Mouse (Mus musculus) thymus, postnatal 36 days (tissue): Measurements from ENCODE around the gene Robo4.
A peak's percentile ranks its signal among the peaks of the same experiment; 100 is the strongest.

ENCODE experiments used
- DNase-seq, 2 experiments: peaks; one replicate each; pipeline ENCODE4 v3.0.0; 2022; ENCODE audit warnings: mixed read lengths in 2 of 2

The Robo4 gene

DNA sequence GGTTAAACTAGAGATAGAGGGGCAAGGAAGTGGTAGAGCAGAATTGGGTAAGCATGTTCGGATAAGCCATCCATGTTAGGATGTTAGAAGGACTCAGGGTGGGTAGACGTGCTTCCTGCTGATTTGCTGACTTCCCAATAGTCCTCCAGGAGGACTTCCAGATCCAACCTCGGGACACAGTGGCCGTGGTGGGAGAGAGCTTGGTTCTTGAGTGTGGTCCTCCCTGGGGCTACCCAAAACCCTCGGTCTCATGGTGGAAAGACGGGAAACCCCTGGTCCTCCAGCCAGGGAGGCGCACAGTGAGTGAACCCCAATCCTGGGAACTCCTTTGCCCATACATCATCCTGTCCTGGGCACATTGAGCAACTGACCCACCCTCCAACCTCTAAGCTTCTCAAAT, 1.3 kb downstream of the Robo4 start:
- no peak for DNase-seq

DNA sequence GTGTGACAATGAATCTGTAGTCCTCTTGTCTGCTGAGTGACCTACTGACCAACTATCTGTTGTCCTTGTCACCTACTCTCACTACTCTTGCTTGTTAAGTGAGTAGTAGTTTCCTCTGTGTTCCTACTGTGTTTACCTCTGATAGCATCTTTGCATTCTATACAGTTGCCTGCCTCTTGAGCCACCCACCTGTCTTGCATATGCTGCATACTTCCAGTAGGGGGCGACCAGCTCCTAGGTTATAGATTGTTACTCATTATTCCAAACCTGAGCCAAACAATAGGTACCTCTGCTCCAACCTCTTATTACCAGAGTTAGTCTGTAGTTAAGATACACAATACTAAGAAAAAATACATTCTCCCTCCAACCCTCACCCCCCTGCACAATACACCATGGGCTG, 4.7 kb downstream of the Robo4 start:
- no peak for DNase-seq

DNA sequence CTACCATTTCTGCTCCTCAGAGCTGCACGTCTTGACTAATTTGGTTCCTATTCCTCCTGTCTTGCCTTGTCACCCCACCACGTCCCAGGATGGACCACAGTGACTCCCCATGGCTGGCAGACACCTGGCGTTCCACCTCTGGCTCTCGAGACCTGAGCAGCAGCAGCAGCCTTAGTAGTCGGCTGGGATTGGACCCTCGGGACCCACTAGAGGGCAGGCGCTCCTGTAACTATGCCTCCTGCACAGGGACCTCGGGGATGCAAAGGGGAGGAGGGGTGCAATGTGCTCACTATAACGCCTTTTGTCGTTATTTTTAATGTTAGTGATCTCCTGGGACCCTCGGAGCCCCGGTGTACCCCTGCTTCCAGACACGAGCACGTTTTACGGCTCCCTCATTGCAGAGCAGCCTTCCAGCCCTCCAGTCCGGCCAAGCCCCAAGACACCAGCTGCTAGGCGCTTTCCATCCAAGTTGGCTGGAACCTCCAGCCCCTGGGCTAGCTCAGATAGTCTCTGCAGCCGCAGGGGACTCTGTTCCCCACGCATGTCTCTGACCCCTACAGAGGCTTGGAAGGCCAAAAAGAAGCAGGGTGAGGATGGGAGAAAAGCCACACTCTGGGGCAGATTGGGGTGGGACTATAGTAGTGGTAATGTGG, 6.3 kb downstream of the Robo4 start:
- no peak for DNase-seq

DNA sequence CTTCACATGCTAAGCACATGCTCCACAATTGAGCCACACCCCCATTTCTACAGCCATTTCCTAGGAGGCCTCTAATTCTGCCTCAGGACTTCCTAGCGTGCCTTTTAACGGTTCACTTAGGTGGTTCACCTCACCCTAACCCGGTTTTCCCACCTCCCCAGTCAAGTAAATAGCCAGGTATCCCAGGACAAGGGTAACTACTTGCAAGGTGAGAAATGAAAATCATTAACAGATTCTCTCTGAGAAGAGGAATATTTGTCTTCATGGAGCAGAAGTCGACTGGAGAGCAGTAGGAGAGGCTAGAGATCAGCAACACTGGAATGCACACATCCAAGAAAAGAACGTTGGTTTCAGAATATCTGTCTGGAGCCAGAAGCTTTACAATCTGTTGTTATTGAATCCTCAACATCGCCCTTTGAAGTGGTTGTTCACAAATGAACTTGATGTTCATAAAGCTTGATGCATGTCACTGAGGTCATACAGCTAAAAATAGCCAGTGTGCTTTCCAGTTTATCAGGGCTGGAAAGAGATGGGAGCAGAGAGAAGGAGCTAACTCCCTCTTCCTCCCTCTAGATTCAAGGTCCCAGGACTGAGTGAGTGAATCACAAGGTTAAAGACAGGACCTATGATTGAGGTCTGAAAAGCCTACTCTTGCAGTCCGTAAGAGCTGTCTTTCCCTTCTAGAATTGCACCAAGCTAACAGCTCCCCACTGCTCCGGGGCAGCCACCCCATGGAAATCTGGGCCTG, 8.2 kb downstream of the Robo4 start:
- no peak for DNase-seq

DNA sequence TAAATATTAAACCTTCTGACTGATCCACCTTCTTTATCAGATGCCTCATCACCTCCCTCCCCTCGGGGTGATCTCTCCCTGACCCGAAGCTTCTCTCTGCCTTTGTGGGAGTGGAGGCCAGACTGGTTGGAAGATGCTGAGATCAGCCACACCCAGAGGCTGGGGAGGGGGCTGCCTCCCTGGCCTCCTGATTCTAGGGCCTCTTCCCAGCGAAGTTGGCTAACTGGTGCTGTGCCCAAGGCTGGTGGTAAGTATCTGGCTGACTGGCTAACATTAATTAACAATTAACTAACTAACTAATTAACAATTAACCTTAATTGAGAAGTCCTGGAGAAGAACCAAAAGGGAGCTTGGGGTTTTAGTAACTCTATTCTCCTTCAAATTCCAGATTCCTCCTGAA, 11.3 kb downstream of the Robo4 start:
- DNase-seq, result no peak

DNA sequence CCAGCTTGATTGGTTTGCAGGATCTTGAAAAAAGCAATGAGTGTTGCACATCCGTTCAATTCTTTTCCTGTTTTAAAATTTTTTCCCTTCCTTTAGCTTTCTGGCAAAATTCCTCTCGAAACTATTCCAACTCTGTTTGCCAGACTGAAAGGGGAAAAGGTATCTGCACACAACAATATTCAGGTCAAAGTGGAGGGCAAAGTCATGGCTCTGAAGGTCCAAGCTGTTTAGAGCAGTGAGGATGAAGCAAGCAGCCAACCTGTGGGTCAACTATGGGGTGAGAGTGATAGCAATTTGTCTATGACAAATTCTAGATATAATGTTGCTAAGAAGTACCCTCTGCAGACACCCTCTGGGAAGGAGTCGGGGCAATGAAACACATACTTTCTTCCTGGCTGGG, 13.0 kb downstream of the Robo4 start:
- no peak for DNase-seq

DNA sequence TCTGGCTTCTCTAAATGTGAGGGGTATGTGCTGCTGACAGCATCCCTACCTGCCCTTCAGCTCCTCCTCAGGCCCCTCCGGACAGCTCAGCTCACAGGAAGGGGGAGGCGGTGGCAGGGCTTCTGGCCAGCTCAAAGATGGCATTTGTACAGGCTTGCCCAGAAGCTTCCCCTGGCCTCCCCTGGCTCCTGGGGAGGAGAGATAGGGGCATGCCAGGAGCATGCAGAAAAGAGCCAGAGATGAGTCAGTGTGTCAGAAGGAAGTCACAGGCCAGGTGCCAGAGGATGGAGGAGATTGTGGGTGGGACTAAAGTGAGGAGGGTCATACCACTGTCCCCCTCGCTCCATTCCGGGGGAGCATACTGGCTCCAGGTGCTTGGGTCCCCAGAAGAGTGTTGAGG, 17.1 kb downstream of the Robo4 start:
- no peak for DNase-seq

DNA sequence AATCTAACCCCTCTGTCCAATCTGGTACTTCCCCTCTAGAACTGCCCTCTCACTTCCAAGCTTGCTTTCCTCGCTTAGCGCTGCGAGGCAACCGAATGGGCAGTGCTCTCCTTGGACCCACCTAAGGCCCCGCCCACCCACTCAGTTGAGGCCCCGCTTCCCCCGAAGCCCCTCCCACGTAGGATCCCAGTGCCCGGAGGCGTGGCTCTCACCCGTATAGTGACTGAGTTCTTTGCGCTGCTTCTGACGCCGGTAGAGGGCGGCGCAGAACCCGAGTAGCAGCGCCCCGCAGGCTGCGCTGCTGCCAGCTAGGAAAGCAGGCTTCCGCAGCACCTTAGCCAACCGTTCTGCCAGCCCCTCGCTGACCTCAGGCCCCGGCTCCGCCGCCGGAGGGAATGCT, 19.0 kb downstream of the Robo4 start:
- peak; percentile 81 to 86 for DNase-seq

DNA sequence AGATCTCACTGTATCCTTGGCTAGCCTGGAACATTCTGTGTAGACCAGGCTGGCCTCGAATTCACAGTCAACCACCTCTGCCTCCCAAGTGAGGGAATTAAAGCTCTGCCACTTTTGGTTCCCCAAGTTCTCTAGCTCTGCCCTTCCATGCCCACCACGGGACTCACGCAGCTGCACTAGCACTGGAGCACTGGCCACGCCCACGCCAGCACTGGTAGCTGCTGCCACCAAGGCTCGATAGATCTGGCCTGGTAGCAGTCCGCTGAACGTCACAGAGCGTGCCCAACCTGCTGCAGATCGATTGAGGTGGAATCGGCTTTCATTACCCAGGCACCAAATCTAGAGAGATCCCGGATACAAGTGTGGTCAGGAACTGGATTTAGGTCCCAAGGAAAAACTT, 19.5 kb downstream of the Robo4 start:
- DNase-seq, result peak; percentile 49 to 65

DNA sequence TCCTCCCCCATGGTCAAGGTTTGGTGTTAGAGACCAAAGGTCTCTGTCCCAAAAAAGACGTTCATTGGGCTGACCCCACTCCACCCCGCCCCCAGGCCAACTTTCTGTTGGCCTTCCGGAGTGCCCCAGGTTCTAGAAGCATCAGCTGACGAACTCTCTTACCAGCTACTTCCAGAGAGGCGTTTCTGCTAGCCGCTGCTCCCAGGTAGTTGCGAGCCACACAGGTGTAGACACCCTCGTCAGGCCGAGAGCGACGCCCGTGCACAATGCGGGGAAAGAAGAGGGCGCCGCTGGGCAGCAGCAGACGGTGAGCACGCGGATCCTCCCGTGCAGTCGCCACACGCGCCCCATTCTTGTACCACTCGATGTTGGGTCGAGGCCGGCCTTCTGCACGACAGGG, 27.6 kb downstream of the Robo4 start:
- no peak for DNase-seq

DNA sequence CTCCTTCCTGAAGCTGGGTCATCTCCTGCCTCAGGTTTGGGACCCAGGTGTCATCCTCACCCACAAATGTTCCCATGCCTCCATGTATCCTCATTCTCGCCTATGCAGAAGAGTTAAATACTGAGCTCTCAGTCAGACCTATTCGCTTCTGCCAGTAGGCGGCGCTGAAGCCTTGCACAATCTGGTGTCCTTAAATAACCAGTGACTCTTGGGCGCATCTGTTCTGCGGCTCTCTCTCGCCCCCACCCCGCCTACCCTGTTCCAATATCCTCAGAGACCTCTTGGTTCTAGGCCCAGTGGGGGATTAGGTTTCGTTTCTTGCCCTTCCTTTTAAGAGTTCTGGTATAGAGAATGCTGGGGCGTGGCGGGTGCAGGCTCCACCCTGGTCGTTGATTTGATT, 28.9 kb downstream of the Robo4 start:
- peak; percentile 72 to 75 for DNase-seq

DNA sequence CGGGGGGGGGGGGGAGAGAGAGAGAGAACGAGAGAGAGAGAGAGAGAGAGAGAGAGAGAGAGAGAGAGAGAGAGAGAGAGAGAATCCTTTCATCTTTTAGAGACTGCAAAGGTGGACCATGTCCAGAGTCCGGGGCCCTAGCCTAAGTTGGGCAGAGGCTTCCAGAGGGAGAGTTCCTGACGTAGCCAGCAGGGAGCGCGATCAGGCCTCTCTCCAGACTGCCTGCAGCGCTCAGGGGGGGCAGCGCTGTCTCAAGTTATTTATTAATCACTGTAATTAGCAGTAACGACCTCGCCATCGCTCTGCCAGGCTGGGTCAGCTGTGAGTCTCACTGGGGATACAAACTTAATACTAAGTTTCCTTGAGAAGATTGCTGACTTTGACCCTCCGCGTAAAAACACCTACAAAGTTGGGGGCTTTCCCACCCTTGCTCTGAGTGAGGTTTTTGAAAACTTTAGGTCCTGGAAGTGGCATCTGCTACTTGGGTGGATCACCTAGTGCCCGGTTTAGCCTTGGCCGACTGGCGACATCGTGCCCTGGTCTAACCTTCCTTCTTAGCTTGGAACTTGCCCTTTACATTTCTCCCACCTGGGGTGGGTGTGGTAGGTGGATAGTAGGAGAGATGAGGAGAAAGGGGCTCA, 30.4 kb downstream of the Robo4 start:
- no peak for DNase-seq

DNA sequence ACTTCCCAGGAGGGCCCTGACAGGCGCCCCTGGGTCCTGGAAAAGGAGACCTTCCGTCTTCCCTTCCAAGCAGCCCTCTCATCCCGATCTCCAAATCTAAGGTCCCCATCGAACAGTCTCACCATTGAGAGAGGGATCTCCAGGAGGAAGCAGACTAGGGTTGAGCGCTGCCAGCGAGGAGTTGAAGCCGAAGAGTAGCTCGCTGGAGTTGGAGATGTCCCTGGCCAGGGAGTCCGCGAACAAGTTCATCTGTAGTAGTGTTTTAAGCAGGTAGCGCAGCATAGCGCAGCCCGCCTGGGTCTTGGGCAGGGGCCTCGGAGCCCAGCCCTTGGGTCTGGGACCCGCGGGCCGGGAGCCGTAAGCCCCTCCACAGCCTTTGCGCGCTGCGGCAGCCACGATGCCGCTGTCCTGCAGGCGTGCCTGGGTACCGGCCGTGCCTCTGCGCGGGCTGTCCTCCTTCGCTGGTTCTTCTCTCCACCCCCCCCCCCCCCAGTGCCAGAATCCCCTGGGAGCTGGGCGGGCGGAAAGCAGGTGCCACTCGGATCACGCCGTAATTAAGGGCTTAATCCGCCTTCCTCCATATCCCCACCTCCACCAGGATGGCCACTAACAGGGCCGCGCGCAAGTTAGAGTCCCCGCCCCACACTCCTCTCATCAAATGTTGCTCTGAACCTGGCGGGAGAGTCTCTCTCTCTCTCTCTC, 31.2 kb downstream of the Robo4 start, which contains the start of gene Robo3:
Robo3 (minus strand) TSS at position 527 of the 702 bp plus-strand sequence.
- no peak for DNase-seq

DNA sequence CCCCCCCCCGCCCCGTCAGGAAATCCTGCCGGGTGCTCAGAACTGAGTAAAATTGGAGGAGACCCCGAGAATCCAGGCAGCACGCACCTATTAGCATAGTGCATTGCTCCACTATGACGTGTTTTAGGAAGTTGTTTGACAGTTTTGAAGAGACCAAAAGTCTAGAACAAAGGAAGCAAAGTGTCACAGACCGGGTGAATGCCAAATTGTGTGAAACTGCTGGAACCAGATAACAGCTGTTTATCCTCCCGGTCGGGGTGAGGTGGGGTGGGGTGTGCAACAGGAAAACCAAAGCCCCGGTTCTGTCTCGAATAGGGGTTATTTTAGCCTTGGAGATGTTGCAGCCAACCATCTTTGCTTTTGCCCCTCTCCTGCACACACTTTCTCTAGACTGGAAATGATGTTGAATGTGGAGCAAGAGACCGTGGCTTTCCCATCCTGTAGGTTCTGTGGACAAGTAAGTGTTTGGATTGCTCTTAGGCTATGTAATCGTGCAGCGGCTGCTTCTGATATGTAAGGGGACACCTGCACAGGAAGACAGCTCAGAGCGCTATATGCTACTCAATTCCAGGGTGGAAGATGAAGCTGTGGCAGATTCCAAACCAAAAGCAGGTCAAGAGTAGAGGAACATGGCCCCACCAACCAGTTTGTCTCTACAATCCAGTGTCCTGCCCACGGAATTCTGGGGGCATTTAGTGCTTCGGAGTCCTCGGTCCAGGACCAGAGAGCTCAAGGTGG, 32.3 kb downstream of the Robo4 start:
- no peak for DNase-seq

DNA sequence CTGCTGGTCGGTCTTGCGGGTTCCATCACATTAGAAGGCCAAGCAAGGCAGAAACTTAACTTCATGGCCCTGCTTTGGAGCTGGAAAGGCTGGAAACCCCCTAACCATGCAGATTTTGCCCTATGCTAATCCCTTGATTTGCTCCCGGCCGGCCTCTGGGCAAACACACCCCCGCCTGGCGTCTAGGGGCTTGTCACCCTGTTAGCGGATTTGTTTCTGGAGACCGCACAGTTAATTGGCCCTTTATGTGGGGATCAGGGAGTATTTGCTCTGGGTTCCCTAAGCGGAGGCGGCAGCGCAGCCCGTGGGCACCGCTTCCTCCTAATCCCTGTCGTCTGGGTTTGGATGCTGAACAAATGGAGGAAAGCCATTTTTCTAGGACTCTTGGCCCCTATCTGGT, 33.2 kb downstream of the Robo4 start:
- no peak for DNase-seq

DNA sequence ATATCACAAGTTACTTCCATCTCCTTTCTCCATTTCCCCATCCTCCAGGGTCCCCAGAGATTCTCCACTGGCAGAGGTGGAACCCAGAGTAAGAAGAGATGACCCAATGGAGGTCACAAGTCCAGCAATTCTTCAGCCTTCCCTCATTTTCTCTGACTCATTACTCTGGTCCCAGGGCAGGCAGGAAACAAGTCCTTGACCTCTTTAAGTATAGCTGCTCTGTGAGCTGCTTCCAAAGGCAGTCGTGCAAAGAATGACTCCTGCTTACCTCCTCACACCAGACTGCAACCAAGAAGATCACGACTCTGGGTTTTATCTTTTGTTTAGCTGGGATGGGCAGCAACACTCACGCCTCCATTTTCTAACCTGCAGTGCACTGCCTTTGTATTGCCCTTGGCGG, 33.9 kb downstream of the Robo4 start:
- no peak for DNase-seq

DNA sequence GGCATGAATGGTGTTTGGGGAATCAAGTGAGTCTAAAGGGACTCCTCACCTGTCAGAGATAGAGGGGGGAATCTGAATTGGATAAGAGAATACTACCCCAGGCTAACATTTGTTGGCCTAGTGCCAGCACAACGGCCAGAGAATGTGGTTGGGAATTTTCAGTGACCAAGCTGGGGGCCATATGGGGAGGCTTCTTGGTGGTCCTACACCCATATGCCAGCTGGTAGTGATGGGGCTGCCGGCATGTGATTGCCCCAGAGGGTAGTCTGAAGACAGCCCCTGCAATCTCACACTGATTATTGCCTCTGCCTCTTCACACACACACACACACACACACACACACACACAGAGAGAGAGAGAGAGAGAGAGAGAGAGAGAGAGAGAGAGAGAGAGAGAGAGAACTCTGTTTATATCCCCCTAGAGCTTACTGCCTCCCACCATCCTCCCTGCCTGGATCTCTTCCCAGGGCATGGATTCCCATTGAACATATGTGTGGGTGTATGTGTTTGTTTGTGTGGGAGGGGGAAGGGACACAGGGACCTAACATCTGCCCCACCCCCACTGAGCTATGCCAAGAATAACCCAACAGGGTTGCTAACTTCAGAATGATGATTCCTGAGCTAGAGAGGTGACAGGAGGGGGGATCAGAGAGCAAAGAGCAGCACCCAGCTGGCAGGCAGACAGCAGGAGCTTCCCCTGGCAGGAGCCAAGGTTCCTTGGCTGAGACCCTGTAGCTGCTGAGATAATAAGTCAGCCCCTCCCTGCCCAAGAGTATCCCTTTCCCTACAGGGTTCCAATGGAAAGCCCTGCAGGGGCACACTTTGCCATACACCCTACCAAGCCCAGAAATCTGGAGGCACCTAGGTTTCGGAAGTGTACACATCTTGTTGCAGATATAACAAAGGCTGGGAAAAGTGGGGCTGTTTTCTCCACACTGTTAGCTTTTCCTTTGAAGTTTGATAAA, 36.4 kb downstream of the Robo4 start:
- DNase-seq, result no peak

DNA sequence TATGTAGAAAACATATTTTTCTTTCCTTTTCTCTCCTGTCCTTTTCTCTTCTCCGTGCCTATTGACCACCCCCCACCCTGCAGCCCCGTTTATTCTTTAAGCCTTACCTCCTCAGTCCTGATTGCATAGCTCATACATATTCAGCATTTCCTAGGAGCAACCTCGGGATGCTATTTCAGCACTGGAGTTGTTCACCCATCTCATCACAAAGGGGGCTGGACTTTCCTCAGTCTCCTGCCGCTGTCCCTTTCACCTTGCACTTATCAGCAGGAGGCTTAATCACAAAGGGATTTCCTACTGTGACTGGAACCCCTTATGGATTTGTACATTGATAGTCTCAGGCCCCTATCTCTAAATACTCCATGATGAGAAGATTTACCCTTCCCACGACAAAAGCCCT, 50.7 kb downstream of the Robo4 start:
- no peak for DNase-seq

DNA sequence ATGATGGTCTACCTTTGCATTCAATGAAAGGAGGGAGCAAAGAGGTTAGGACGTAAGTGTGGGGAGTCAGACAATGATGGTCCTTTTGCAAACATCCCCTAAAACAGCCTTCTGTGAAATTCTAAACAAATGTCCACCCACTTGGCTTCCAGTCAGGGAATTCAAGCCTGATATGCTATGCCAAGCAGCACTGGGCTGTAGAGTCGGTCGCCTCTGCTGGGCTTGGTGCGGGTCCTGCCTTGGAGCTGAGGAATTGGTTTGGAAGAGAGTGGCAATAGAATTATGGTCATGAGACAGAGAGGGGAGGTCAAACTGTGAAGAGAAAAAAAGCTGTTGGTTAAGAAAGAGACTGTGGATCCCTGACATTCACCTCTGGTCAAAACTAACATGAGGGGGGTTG, 51.6 kb downstream of the Robo4 start:
- DNase-seq, result no peak

DNA sequence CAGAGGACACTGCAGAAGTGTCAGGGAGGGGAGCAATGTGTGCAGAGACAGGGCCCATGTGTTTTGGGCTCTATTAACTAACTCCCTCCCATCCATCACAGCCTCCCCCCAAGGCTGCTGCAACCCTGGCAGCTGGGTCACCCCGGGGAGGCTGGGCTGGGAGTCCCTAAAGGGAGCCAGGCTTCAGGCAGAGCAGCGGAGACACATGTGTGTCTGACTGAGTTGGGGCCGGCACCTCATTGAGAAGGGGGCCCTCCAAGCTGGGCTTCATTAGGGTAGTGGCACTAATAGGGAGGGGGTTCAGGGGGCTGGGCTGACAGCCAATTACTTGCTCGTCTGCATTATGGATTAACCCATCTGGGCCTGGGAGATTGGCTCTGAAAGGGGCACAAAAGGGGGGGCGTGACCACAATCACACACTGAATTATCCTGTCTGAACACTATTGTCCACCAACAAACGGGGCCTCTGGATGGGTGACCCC, 52.4 kb downstream of the Robo4 start:
- DNase-seq, result no peak

DNA sequence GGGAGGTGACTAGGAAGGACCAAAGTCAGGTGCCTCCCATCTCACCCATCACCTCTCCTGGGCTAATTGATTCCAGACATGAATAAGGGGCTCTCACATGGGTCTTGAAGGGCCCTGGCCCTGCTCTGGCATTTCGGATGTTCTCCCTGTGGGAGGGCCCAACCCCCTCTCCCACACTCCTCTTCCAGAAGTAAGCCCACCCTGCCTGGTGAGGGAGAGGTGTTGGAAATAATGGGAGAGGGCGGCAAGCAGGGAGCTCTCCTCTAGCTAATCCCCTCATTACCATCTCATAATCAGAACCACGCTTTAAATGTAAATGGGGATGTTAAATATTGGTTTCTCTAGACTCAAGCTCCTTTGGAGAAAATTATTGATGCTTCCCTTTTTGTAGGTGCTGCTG, 53.3 kb downstream of the Robo4 start:
- DNase-seq, result no peak

DNA sequence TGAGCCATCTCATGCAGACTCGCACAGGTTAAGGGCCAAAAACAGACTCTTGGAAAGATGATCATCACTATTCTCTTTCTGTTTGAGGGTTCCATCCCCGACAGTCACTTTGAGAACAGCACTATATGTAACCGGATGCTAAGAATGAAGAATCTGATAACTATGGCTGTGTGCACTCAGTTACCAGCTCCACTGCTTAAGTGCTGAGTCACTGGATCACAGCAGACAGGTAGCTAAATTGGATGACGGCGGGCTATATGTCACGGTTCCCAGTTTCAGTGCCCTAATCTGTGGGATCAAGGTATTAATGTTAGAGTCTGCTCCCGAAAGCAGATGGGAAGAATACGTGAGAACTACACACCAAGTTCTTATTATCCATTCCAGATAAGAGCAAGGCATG, 54.2 kb downstream of the Robo4 start:
- no peak for DNase-seq
